Mouse (Mus musculus): ENCODE results near the gene Prima1. TPM values are rescaled to one million over a fixed set of nuclear protein-coding genes. Genes with fewer than 3 reads are reported as not detected.

Prima1 gene
- polyA plus RNA-seq, 1 experiment from 2014 or later: 0.13 TPM

GRCm38 (mm10) chr12:103215877-103216610, 25.9 kb downstream of the Prima1 start:
- no peak overlapping the region for H3K27ac ChIP-seq (ENCODE audit: low read length)
- no peak for TF ChIP-seq EP300 (IDR thresholded peaks at IDR 0.05)
- no peak for TF ChIP-seq CTCF (IDR thresholded peaks at IDR 0.05)
- no peak overlapping the region for H3K4me2 ChIP-seq (replicated peaks; ENCODE audit: low read depth, low read length)
- no peak overlapping the region for H3K9ac ChIP-seq (replicated peaks; ENCODE audit: low read depth)
- no peak for DNase-seq (ENCODE audit: low spot score)
- H3K9me3 ChIP-seq (ENCODE audit: low read length): no peaks in the 10 kb centered on the region
- no peaks in the 10 kb centered on the region for H3K27me3 ChIP-seq (replicated peaks; ENCODE audit: insufficient read depth, low read length)
- ATAC-seq: no peak
- no peaks in the 10 kb centered on the region for H3K4me1 ChIP-seq (ENCODE audit: insufficient read depth, low read depth, low read length)
- H3K4me3 ChIP-seq (ENCODE audit: low read depth, low read length): no peak overlapping the region
- WGBS: 47% methylated on average over 6 of the region's 6 CpGs
- H3K36me3 ChIP-seq (ENCODE audit: insufficient read depth, low read length): no peaks in the 10 kb centered on the region

GRCm38 (mm10) chr12:103214797-103215196, 27.2 kb downstream of the Prima1 start:
- Histone ChIP-seq H3K4me1 (ENCODE audit: insufficient read depth, low read depth, low read length) (no peaks in the 10 kb centered on the region), H3K27ac (ENCODE audit: low read length) (no peak overlapping the region), H3K9me3 (ENCODE audit: low read length) (no peaks in the 10 kb centered on the region), H3K36me3 (ENCODE audit: insufficient read depth, low read length) (no peaks in the 10 kb centered on the region), H3K27me3 (replicated peaks; ENCODE audit: insufficient read depth, low read length) (no peaks in the 10 kb centered on the region), H3K4me2 (replicated peaks; ENCODE audit: low read depth, low read length) (no peak overlapping the region), H3K4me3 (ENCODE audit: low read depth, low read length) (no peak overlapping the region), H3K9ac (replicated peaks; ENCODE audit: low read depth) (no peak overlapping the region)
- ATAC-seq (no peak), DNase-seq (ENCODE audit: low spot score) (no peak)
- 90% methylated on average over 2 of the region's 2 CpGs for WGBS
- no peak for TF ChIP-seq CTCF (IDR thresholded peaks at IDR 0.05)
- TF ChIP-seq EP300 (IDR thresholded peaks at IDR 0.05): no peak

DNA sequence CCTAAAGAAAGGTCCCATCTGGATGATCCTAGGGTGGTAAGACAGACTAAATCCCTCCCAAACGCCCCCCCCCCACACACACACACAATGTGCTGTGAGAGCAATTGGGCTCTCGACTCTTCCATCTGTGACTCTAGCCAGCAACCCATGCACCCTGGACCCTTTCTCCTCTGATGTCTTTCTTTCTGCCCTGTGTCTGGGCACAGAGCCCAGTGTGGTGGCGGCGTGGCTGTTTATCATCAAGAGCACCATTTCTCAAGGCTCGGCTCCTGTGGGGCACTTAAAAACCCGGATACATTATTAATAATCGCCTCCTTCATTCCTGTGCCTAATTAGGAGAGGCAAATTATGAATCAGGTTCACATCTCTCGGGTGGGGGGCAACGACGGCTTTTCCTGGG, 27.7 kb downstream of the Prima1 start:
- Histone ChIP-seq H3K4me3 (ENCODE audit: low read depth, low read length) (no peak overlapping the region), H3K27ac (ENCODE audit: low read length) (no peak overlapping the region), H3K9me3 (ENCODE audit: low read length) (no peaks in the 10 kb centered on the region), H3K36me3 (ENCODE audit: insufficient read depth, low read length) (no peaks in the 10 kb centered on the region), H3K27me3 (replicated peaks; ENCODE audit: insufficient read depth, low read length) (no peaks in the 10 kb centered on the region), H3K4me2 (replicated peaks; ENCODE audit: low read depth, low read length) (no peak overlapping the region), H3K4me1 (ENCODE audit: insufficient read depth, low read depth, low read length) (no peaks in the 10 kb centered on the region), H3K9ac (replicated peaks; ENCODE audit: low read depth) (no peak overlapping the region)
- TF ChIP-seq EP300 (IDR thresholded peaks at IDR 0.05) (no peak), CTCF (IDR thresholded peaks at IDR 0.05) (no peak)
- ATAC-seq: peak; percentile 41
- WGBS: 33% methylated on average over 10 of the region's 10 CpGs
- DNase-seq (ENCODE audit: low spot score): peak; percentile 11

- Histone ChIP-seq H3K4me3 (ENCODE audit: low read depth, low read length) (no peak overlapping the region), H3K27me3 (replicated peaks; ENCODE audit: insufficient read depth, low read length) (no peaks in the 10 kb centered on the region), H3K36me3 (ENCODE audit: insufficient read depth, low read length) (no peaks in the 10 kb centered on the region), H3K4me2 (replicated peaks; ENCODE audit: low read depth, low read length) (no peak overlapping the region), H3K9me3 (ENCODE audit: low read length) (no peaks in the 10 kb centered on the region), H3K27ac (ENCODE audit: low read length) (no peak overlapping the region), H3K4me1 (ENCODE audit: insufficient read depth, low read depth, low read length) (no peaks in the 10 kb centered on the region), H3K9ac (replicated peaks; ENCODE audit: low read depth) (no peak overlapping the region)
- DNase-seq (ENCODE audit: low spot score): no peak
- 75% methylated on average over 2 of the region's 2 CpGs for WGBS
- TF ChIP-seq CTCF (IDR thresholded peaks at IDR 0.05) (no peak), EP300 (IDR thresholded peaks at IDR 0.05) (no peak)
- no peak for ATAC-seq
Observed at GRCm38 (mm10) chr12:103213591-103213990, 28.4 kb downstream of the Prima1 start.

GRCm38 (mm10) chr12:103211078-103211477, 30.9 kb downstream of the Prima1 start:
- ATAC-seq (no peak), DNase-seq (ENCODE audit: low spot score) (no peak)
- 57% methylated on average over 5 of the region's 5 CpGs for WGBS
- Histone ChIP-seq H3K9ac (replicated peaks; ENCODE audit: low read depth) (no peak overlapping the region), H3K36me3 (ENCODE audit: insufficient read depth, low read length) (no peaks in the 10 kb centered on the region), H3K4me1 (ENCODE audit: insufficient read depth, low read depth, low read length) (no peaks in the 10 kb centered on the region), H3K4me2 (replicated peaks; ENCODE audit: low read depth, low read length) (no peak overlapping the region), H3K27ac (ENCODE audit: low read length) (no peak overlapping the region), H3K4me3 (ENCODE audit: low read depth, low read length) (no peak overlapping the region), H3K27me3 (replicated peaks; ENCODE audit: insufficient read depth, low read length) (no peaks in the 10 kb centered on the region), H3K9me3 (ENCODE audit: low read length) (no peaks in the 10 kb centered on the region)
- TF ChIP-seq EP300 (IDR thresholded peaks at IDR 0.05) (no peak), CTCF (IDR thresholded peaks at IDR 0.05) (no peak)

DNA sequence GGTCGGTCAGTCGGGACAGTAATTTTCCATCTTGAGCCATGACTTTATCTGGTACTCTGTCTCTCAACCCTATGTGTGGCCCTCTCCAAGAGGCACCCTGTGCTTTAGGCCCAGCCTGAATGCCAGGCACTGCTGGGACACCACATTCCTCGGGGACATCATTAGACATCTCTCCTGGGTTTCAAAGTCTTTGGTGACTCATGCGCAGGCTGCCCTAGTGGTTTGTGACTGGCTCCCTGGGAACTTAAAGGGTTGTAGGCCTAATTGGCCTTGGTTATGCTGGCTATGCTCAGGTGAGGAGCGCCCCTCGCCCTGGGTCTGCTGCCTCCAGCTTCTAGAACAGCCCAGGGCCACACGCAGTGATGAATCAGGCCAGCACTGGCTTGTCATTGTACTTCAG, 32.4 kb downstream of the Prima1 start:
- H3K4me1 ChIP-seq (ENCODE audit: insufficient read depth, low read depth, low read length): no peaks in the 10 kb centered on the region
- WGBS: 81% methylated on average over 7 of the region's 7 CpGs
- TF ChIP-seq EP300 (IDR thresholded peaks at IDR 0.05): no peak
- no peak for TF ChIP-seq CTCF (IDR thresholded peaks at IDR 0.05)
- ATAC-seq (no peak), DNase-seq (ENCODE audit: low spot score) (no peak)
- H3K9ac ChIP-seq (replicated peaks; ENCODE audit: low read depth): no peak overlapping the region
- no peak overlapping the region for H3K4me2 ChIP-seq (replicated peaks; ENCODE audit: low read depth, low read length)
- no peak overlapping the region for H3K27ac ChIP-seq (ENCODE audit: low read length)
- no peaks in the 10 kb centered on the region for H3K9me3 ChIP-seq (ENCODE audit: low read length)
- H3K4me3 ChIP-seq (ENCODE audit: low read depth, low read length): no peak overlapping the region
- H3K36me3 ChIP-seq (ENCODE audit: insufficient read depth, low read length): no peaks in the 10 kb centered on the region
- H3K27me3 ChIP-seq (replicated peaks; ENCODE audit: insufficient read depth, low read length): no peaks in the 10 kb centered on the region

Measured in lung, postnatal 0 days (tissue).